Mouse (Mus musculus) adrenal gland, adult 8-10 months (tissue): ENCODE measurements around the gene 4930513O06Rik. TPM values are rescaled to one million over a fixed set of nuclear protein-coding genes. Genes with fewer than 3 reads are reported as not detected.

Experiments
- DNase-seq: peaks from one replicate; pipeline ENCODE4 v3.0.0; 2022
- total RNA-seq, 4 experiments: library from RNA; stranded (reverse); gene quantifications; 2 replicates each; pipeline ENCODE4 v1.2.4; 2022

Gene 4930513O06Rik
- not detected for total RNA-seq

GRCm38 (mm10) chrX:139085943-139086342 lies at the start of gene 4930513O06Rik:
Gene 4930513O06Rik (plus strand): TSS chrX:139086243.
- no peak for DNase-seq

DNA sequence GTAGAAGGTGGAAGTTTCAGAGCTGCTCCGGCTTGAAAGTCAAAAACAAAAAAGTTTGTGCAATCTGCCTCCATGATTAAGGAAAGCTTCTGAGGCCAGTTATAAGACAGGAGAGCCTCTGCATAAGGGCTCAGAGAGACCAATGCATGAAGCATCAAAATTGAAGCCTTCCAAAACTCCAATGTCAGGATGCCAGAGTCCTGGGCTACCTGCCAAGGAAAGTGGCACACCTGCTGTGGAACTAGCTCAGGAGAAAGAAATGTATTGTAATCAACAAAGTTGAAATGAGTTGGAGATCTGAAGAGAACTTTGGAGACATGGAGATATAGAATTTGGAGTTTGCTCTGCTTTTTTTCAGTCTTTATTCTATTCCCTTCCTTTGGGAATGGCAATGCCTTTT lies 48.4 kb upstream of the 4930513O06Rik start:
- no peak for DNase-seq

DNA sequence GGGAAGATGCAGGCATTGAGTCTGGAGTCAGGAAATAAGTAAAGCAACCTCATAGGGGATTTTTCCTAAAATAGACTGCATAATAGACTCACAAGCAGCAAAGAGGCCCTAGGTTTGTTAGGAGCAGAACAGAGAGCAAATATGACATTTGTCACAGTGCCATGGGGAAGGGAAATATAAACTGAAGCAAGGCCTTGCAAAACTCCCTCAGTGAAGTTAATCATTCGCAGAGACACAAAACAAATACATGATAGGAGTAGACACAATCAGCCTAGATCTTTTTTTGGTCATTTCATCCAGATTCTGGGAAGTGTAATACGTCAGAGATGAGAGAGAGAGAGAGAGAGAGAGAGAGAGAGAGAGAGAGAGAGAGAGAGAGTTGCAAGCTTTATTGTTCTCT lies 46.7 kb upstream of the 4930513O06Rik start:
- DNase-seq = no peak

DNA sequence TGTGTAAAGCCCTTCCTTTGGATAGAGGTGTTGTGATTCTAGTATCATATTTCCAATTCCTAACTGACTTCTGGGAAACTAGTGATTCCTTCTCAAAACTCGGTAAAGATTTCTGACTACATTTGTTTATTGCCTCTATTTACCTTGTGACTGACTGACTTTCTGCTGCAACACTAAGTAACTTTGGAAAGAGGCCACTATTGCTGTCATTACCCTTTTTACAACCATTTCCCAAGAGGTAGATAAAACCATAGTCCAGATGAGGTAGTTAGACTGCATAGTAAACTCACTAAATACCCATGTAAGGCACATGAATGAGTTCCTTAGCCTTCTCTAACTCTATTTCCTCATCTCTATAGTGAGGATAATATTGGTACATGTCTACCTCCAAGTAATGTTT lies 44.9 kb upstream of the 4930513O06Rik start:
- DNase-seq = no peak

DNA sequence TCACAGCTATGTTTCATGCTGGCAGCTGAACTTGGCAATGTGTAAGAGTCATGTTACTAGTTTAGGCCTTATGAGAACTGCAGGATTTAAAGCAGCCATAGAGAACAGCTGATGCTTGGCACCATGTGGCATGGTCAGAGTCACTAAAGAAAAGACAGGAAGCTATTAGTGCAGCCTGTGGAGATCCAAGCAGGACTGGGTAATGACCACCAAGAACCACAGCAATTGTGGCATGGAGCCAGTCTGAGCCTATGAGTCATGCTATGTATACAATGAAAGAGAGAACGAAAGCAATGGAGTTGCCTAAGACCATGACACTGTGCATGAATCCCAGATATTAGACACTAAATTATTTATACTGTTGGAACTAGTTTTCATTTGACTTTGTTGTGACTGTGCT lies 34.1 kb upstream of the 4930513O06Rik start:
- no peak for DNase-seq

DNA sequence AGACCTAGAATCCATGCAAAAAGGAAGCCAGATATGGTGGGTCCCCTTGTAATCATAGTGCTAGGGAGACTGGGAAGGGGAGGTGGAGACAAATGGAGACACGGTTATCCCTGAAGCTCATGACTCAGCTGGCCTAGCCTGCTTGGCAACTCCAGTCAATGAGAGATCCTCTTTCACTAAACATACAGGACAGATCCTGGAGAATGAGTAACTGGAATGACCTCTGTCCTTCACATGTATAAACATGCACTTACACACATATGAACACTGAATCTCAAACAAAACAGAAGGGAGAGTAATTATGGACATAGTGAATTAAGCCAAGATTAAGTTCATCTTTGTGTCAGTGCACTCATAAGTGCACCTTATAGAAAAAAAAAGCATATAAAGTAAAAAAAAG lies 32.9 kb upstream of the 4930513O06Rik start:
- no peak for DNase-seq

DNA sequence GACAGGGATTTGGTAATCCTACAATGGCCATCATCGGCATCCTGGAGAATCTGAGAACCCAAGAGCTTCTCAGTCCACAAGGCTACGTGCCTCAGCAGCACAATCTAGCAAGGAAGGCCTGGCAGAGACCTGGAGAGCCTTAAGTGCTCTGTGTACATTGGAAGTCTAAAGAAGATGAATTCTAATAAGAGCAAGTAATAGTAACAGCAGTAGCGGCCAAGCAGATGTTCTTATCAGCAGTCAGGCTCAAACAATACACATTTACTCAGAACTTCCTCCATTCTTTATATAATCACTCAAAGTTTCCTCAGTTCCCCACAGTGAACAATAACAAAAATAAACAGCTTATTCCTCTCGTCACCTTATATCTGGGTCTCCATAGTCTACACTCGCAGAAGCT lies 22.0 kb upstream of the 4930513O06Rik start:
- DNase-seq = no peak

DNA sequence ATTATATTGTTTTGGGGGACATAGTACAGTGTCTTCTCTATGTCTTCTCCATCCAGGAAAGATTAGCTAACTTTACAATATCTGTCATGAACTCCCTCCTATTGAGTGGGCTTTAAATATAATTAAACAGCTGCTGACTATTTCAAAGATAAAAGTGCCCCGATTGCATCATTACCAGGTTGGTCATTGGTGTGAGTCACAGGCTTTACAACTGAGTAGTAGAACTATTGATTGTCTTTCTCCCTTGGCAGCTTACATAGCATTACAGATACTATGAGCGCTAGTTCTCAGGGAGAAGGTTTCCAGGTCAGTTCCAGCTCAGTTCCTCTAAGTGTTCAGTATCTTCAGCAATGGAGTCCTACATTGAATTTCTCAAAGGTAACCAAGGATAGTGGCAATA lies 7.5 kb upstream of the 4930513O06Rik start:
- DNase-seq = no peak

- no peak for DNase-seq
These were observed 966 bp upstream of the 4930513O06Rik start, which contains the start of gene Serpina7 for GRCm38 (mm10) chrX:139085077-139085476. Gene Serpina7 (minus strand): TSS chrX:139085236.

GRCm38 (mm10) chrX:139097197-139097596 lies 11.2 kb downstream of the 4930513O06Rik start:
- no peak for DNase-seq

- DNase-seq = no peak
These were observed 48.0 kb downstream of the 4930513O06Rik start for GRCm38 (mm10) chrX:139134031-139134430.

Other genes starting within 250 kb of the 4930513O06Rik start
- under 1 TPM; 0.18 to 0.56 (median 0.24) TPM for gene Nrk, start 171.8 kb upstream of the 4930513O06Rik start, total RNA-seq
- gene Serpina7, start 1.0 kb upstream of the 4930513O06Rik start, total RNA-seq = not detected
- gene 4933428M09Rik, start 93.0 kb downstream of the 4930513O06Rik start, total RNA-seq = not detected
- 1 to 10 TPM; 2.6 to 5.2 (median 3.1) TPM for gene Mum1l1, start 123.8 kb downstream of the 4930513O06Rik start, total RNA-seq
- not detected for gene Trap1a, start 247.4 kb downstream of the 4930513O06Rik start, total RNA-seq